28 mouse cellular contexts compared by ENCODE assay signal in genomic region chr2:119277810-119278209, GRCm38 (mm10). TPM values are rescaled to one million over a fixed set of nuclear protein-coding genes. Genes with fewer than 3 reads are reported as not detected.
DNase-seq lines count a peak whose midpoint lies in the region; ATAC-seq and TF ChIP-seq lines count a peak whose summit lies in the region.
"Had no signal": no experiment of that assay in that cellular context is flagged by ENCODE, and none has a peak within 500 bp of the region (broad histone marks: within the 10 kb centered on the region; RNA-seq: fewer than 3 reads in every experiment).

No protein-coding gene starts in this region.

- WGBS in midbrain, embryonic 11.5 days: 89% methylated on average over 23 of the region's 23 CpGs
- WGBS in midbrain, embryonic 16.5 days: 86% methylated on average over 23 of the region's 23 CpGs

- no peak for ATAC-seq in midbrain, embryonic 11.5 days (ENCODE audit: low FRiP score)
- no peak for ATAC-seq in midbrain, embryonic 16.5 days
- ATAC-seq: CD4-positive, CD25-positive, alpha-beta regulatory T cell, adult 4 months; forebrain, embryonic 14.5 days; forebrain, embryonic 16.5 days had no signal

- H3K36me3 ChIP-seq in midbrain, embryonic 11.5 days (ENCODE audit: control insufficient read depth, insufficient read depth, low read length): no peaks in the 10 kb centered on the region
- no peaks in the 10 kb centered on the region for H3K36me3 ChIP-seq in midbrain, embryonic 16.5 days (ENCODE audit: control insufficient read depth, insufficient read depth, low read length)
- H3K36me3 ChIP-seq in testis, adult 2 months (ENCODE audit: control insufficient read depth, insufficient read depth, low read length): no peaks in the 10 kb centered on the region
- H3K36me3 ChIP-seq: embryonic facial prominence, embryonic 13.5 days; embryonic facial prominence, embryonic 15.5 days; forebrain, embryonic 10.5 days; forebrain, embryonic 12.5 days had no signal

- DNase-seq in midbrain, embryonic 11.5 days (ENCODE audit: low spot score, missing footprints): peak; percentile 35
- DNase-seq in testis, postnatal 10 days (ENCODE audit: low spot score): no peak
- DNase-seq in ZHBTc4 (ENCODE audit: low read depth, low spot score): peak; percentile 67
- DNase-seq in thymus, postnatal 10 days (ENCODE audit: low spot score in 2 of 2): no peak
- no peak for DNase-seq in spleen, postnatal 14 days (ENCODE audit: low spot score in 2 of 2)
- DNase-seq: adrenal gland, adult 2 months; adrenal gland, postnatal 10 days; adrenal gland, postnatal 25 days; B cell, adult 2 months; cerebellum, adult 11 months; cerebellum, adult 18-20 months; cerebellum, adult 8-10 months; cerebellum, adult 9-11 months; cerebellum, postnatal 14 days; cerebellum, postnatal 36 days; embryo, embryonic 11 days had no signal

- H3K27ac ChIP-seq in midbrain, embryonic 11.5 days (ENCODE audit: low read depth, low read length): no peak overlapping the region
- H3K27ac ChIP-seq in midbrain, embryonic 16.5 days (ENCODE audit: low read length): no peak overlapping the region
- H3K27ac ChIP-seq in testis, adult 2 months (ENCODE audit: control insufficient read depth, insufficient read depth, low read depth, low read length): peak overlapping the region; percentile 79
- H3K27ac ChIP-seq: embryonic facial prominence, embryonic 13.5 days; embryonic facial prominence, embryonic 15.5 days; forebrain, embryonic 10.5 days; forebrain, embryonic 12.5 days had no signal

- H3K4me2 ChIP-seq in midbrain, embryonic 11.5 days: no peak overlapping the region
- no peak overlapping the region for H3K4me2 ChIP-seq in midbrain, embryonic 16.5 days (ENCODE audit: low read length)
- H3K4me2 ChIP-seq: embryonic facial prominence, embryonic 13.5 days; embryonic facial prominence, embryonic 15.5 days; forebrain, embryonic 12.5 days had no signal

- no peak overlapping the region for H3K9ac ChIP-seq in midbrain, embryonic 11.5 days (ENCODE audit: low read length)
- H3K9ac ChIP-seq in midbrain, embryonic 16.5 days (ENCODE audit: low read depth, low read length): no peak overlapping the region
- H3K9ac ChIP-seq: embryonic facial prominence, embryonic 13.5 days; embryonic facial prominence, embryonic 15.5 days; forebrain, embryonic 12.5 days had no signal

- no peak overlapping the region for H3K4me3 ChIP-seq in midbrain, embryonic 11.5 days (ENCODE audit: low read depth, low read length)
- H3K4me3 ChIP-seq in midbrain, embryonic 16.5 days (ENCODE audit: low read depth, low read length): no peak overlapping the region
- H3K4me3 ChIP-seq in testis, adult 2 months (ENCODE audit: control insufficient read depth, low read depth, low read length): peak overlapping the region; percentile 93
- H3K4me3 ChIP-seq: embryonic facial prominence, embryonic 13.5 days; embryonic facial prominence, embryonic 15.5 days; erythroblast, embryonic 14.5 days; forebrain, embryonic 10.5 days; forebrain, embryonic 12.5 days had no signal

- H3K9me3 ChIP-seq in midbrain, embryonic 11.5 days (ENCODE audit: control insufficient read depth, low read length): no peaks in the 10 kb centered on the region
- H3K9me3 ChIP-seq in midbrain, embryonic 16.5 days (replicated peaks; ENCODE audit: control insufficient read depth, low read length, poor library complexity, severe bottlenecking): no peaks in the 10 kb centered on the region
- H3K9me3 ChIP-seq: embryonic facial prominence, embryonic 13.5 days; embryonic facial prominence, embryonic 15.5 days; forebrain, embryonic 10.5 days; forebrain, embryonic 12.5 days had no signal

- H3K27me3 ChIP-seq in midbrain, embryonic 11.5 days (ENCODE audit: control insufficient read depth, insufficient read depth, low read length): no peaks in the 10 kb centered on the region
- H3K27me3 ChIP-seq in midbrain, embryonic 16.5 days (ENCODE audit: control insufficient read depth, insufficient read depth, low read depth, low read length): no peaks in the 10 kb centered on the region
- no peaks in the 10 kb centered on the region for H3K27me3 ChIP-seq in testis, adult 2 months (ENCODE audit: control insufficient read depth, insufficient read depth, low read length)
- H3K27me3 ChIP-seq: embryonic facial prominence, embryonic 13.5 days; embryonic facial prominence, embryonic 15.5 days; forebrain, embryonic 12.5 days had no signal

- TF ChIP-seq CTCF in testis, adult 2 months (IDR thresholded peaks at IDR 0.05; ENCODE audit: control insufficient read depth, insufficient read depth, insufficient replicate concordance, low read depth, low read length): no peak

- H3K4me1 ChIP-seq in midbrain, embryonic 11.5 days (ENCODE audit: control insufficient read depth, insufficient read depth, low read length): no peaks in the 10 kb centered on the region
- H3K4me1 ChIP-seq in midbrain, embryonic 16.5 days (ENCODE audit: control insufficient read depth, insufficient read depth, low read length): no peaks in the 10 kb centered on the region
- peaks cover 5% of the 10 kb centered on the region; the same call in 1 of the 2 replicates for H3K4me1 ChIP-seq in testis, adult 2 months (ENCODE audit: control insufficient read depth, insufficient read depth, low read length)
- H3K4me1 ChIP-seq: embryonic facial prominence, embryonic 13.5 days; embryonic facial prominence, embryonic 15.5 days; forebrain, embryonic 10.5 days; forebrain, embryonic 12.5 days had no signal

- peak; percentile 96 for TF ChIP-seq POLR2A in testis, adult 2 months (IDR thresholded peaks at IDR 0.05; ENCODE audit: control insufficient read depth, low read depth, low read length)

RNA-seq across cellular contexts. Expression of gene Rhov, which starts 6.7 kb away (rescaled TPM):
- 1.3 and 2.6 TPM in 2 replicates for polyA plus RNA-seq in midbrain, embryonic 11.5 days (2014; fragmentation: Nextera tagmentation; extraction: Ambion mirVana)
- 47.5 and 53.8 TPM in 2 replicates for polyA plus RNA-seq in midbrain, embryonic 16.5 days (2015; fragmentation: Nextera tagmentation; extraction: Ambion mirVana)
- 11.8 and 11.9 TPM in 2 replicates for polyA plus RNA-seq in testis, adult 2 months (2012; rRNA removed)
- polyA plus RNA-seq: CD4-positive, CD25-positive, alpha-beta regulatory T cell, adult 4 months; erythroblast, embryonic 14.5 days had no signal

RNA-seq across cellular contexts. Expression of gene Vps18, which starts 10.7 kb away (rescaled TPM):
- polyA plus RNA-seq in midbrain, embryonic 11.5 days (2014; fragmentation: Nextera tagmentation; extraction: Ambion mirVana): 9.8 and 10.0 TPM in 2 replicates
- polyA plus RNA-seq in midbrain, embryonic 16.5 days (2015; fragmentation: Nextera tagmentation; extraction: Ambion mirVana): 30.2 and 31.7 TPM in 2 replicates
- 10.0 and 10.2 TPM in 2 replicates for polyA plus RNA-seq in testis, adult 2 months (2012; rRNA removed)

RNA-seq across cellular contexts. Expression of gene Spint1, which starts 40.6 kb away (rescaled TPM):
- polyA plus RNA-seq in midbrain, embryonic 11.5 days (2014; fragmentation: Nextera tagmentation; extraction: Ambion mirVana): 1.1 and 1.2 TPM in 2 replicates
- 0.36 and 0.72 TPM in 2 replicates for polyA plus RNA-seq in midbrain, embryonic 16.5 days (2015; fragmentation: Nextera tagmentation; extraction: Ambion mirVana)
- 3.6 and 4.7 TPM in 2 replicates for polyA plus RNA-seq in testis, adult 2 months (2012; rRNA removed)
- polyA plus RNA-seq: CD4-positive, CD25-positive, alpha-beta regulatory T cell, adult 4 months; erythroblast, embryonic 14.5 days had no signal

RNA-seq across cellular contexts. Expression of gene Dll4, which starts 47.8 kb away (rescaled TPM):
- 3.1 and 4.0 TPM in 2 replicates for polyA plus RNA-seq in midbrain, embryonic 11.5 days (2014; fragmentation: Nextera tagmentation; extraction: Ambion mirVana)
- 4.4 and 5.0 TPM in 2 replicates for polyA plus RNA-seq in midbrain, embryonic 16.5 days (2015; fragmentation: Nextera tagmentation; extraction: Ambion mirVana)
- 0.54 and 0.59 TPM in 2 replicates for polyA plus RNA-seq in testis, adult 2 months (2012; rRNA removed)
- polyA plus RNA-seq: CD4-positive, CD25-positive, alpha-beta regulatory T cell, adult 4 months had no signal

RNA-seq across cellular contexts. Expression of gene Ppp1r14d, which starts 48.1 kb away (rescaled TPM):
- 0.21 TPM in 1 of 2 replicates, not detected in the other for polyA plus RNA-seq in midbrain, embryonic 11.5 days (2014; fragmentation: Nextera tagmentation; extraction: Ambion mirVana)
- not detected in 2 replicates for polyA plus RNA-seq in midbrain, embryonic 16.5 days (2015; fragmentation: Nextera tagmentation; extraction: Ambion mirVana)
- 0.34 and 0.52 TPM in 2 replicates for polyA plus RNA-seq in testis, adult 2 months (2012; rRNA removed)
- polyA plus RNA-seq: adrenal gland, adult 2 months; brain, embryonic 14.5 days; CD4-positive, CD25-positive, alpha-beta regulatory T cell, adult 4 months; embryonic facial prominence, embryonic 11.5 days; erythroblast, embryonic 14.5 days; forebrain, embryonic 12.5 days; forebrain, embryonic 14.5 days; forebrain, embryonic 16.5 days had no signal

Comparison
In these comparisons a context has a peak if more than half of its experiments do, and no peak if none do; other contexts are left out.
1. DNase-seq: peak in midbrain, embryonic 11.5 days (single experiment) and ZHBTc4 (single experiment); none in testis, postnatal 10 days (single experiment), thymus, postnatal 10 days (0 of 2) and spleen, postnatal 14 days (0 of 2).